Mouse (Mus musculus) intestine, embryonic 14.5 days (tissue): Measurements from ENCODE around the gene Prph2. TPM values are rescaled to one million over a fixed set of nuclear protein-coding genes. Genes with fewer than 3 reads are reported as not detected.

ENCODE experiments used
- ATAC-seq: fragments of 200-750 bp; cut with Nextera tagmentation; replicated peaks from 2 replicates; pipeline ENCODE4 v1.8.0; 2017; ENCODE audit warnings: low read depth, moderate number of reproducible peaks, moderate TSS enrichment, moderate library complexity; ENCODE audit not compliant: low FRiP score, low TSS enrichment
- DNase-seq: peaks from one replicate; pipeline ENCODE4 v3.0.0-alpha.2; 2018; ENCODE audit warnings: low spot score
- H3K27ac ChIP-seq: fragments of 300-500 bp; sonication (generic); 2 replicates; pipeline ENCODE4 v1.5.1; 2014; ENCODE audit warnings: low read depth, mild to moderate bottlenecking, control low read depth
- H3K27me3 ChIP-seq: fragments of 300-500 bp; sonication (generic); replicated peaks from 2 replicates; pipeline ENCODE4 v1.6.1; 2014; ENCODE audit warnings: low read length, control low read depth; ENCODE audit not compliant: control insufficient read depth, insufficient read depth
- H3K36me3 ChIP-seq: fragments of 300-500 bp; sonication (generic); 2 replicates; pipeline ENCODE4 v1.6.1; 2014; ENCODE audit warnings: low read length, control low read depth; ENCODE audit not compliant: control insufficient read depth, insufficient read depth
- H3K4me1 ChIP-seq: fragments of 300-500 bp; sonication (generic); replicated peaks from 2 replicates; pipeline ENCODE4 v1.6.1; 2014; ENCODE audit warnings: low read length, control low read depth, mixed read lengths; ENCODE audit not compliant: control insufficient read depth, insufficient read depth
- H3K4me2 ChIP-seq: fragments of 300-500 bp; sonication (generic); 2 replicates; pipeline ENCODE4 v1.6.1; 2014; ENCODE audit warnings: low read length
- H3K4me3 ChIP-seq: fragments of 300-500 bp; sonication (generic); 2 replicates; pipeline ENCODE4 v1.5.1; 2014; ENCODE audit warnings: low read depth, low read length, control low read depth, mixed read lengths
- H3K9ac ChIP-seq: fragments of 300-500 bp; sonication (generic); 2 replicates; pipeline ENCODE4 v1.6.1; 2014; ENCODE audit warnings: mild to moderate bottlenecking, low read length
- H3K9me3 ChIP-seq: fragments of 300-500 bp; sonication (generic); 2 replicates; pipeline ENCODE4 v1.6.1; 2016; ENCODE audit warnings: low read length, control low read depth; ENCODE audit not compliant: control insufficient read depth
- WGBS: fragments of 180-500 bp; shearing (Covaris S2); extraction: QIAGEN DNeasy Blood & Tissue Kit; methylation state at CpG from one replicate; pipeline ENCODE4 v1.1.7; 2014; 5-methylcytosine and 5-hydroxymethylcytosine counted together
- polyA plus RNA-seq: library from polyadenylated mRNA; unstranded; fragments of >200 nt; fragmentation: Nextera tagmentation; extraction: Ambion mirVana; gene quantifications from 2 replicates; pipeline ENCODE4 v1.2.1, GENCODE M21; 2014

Gene Prph2
- not detected in 2 replicates for polyA plus RNA-seq

DNA sequence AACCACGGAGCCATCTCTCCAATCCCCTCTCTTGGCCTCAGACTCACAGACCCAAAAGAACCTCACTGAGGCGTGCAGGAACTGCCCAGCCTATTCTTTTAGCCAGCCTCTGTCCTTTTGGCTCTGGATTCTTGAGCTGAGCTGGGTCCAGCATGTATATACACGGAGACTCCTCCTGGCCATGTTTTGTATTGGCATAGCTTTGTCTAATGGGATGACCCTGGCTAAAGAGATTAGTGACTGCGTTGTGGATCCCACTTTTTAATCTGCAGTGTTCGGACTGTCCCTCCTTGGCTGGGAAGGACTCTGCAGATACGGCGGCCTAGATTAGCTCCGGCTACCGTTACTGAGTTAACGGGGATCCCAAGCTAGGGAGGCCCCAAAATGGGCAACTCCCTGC, at the start of gene Prph2:
Gene Prph2 (plus strand): TSS at position 274 of the 400 bp plus-strand sequence.
- WGBS = 87% methylated on average over 10 of the region's 10 CpGs
- ATAC-seq = no peak
- H3K27me3 ChIP-seq = no peaks in the 10 kb centered on the region
- no peak for DNase-seq
- H3K36me3 ChIP-seq = no peaks in the 10 kb centered on the region
- H3K9me3 ChIP-seq = no peaks in the 10 kb centered on the region
- no peak within 1 kb of the TSS for H3K4me2 ChIP-seq
- H3K27ac ChIP-seq = no peak within 1 kb of the TSS
- H3K4me1 ChIP-seq = no peaks in the 10 kb centered on the region
- H3K4me3 ChIP-seq = no peak within 1 kb of the TSS
- no peak within 1 kb of the TSS for H3K9ac ChIP-seq

DNA sequence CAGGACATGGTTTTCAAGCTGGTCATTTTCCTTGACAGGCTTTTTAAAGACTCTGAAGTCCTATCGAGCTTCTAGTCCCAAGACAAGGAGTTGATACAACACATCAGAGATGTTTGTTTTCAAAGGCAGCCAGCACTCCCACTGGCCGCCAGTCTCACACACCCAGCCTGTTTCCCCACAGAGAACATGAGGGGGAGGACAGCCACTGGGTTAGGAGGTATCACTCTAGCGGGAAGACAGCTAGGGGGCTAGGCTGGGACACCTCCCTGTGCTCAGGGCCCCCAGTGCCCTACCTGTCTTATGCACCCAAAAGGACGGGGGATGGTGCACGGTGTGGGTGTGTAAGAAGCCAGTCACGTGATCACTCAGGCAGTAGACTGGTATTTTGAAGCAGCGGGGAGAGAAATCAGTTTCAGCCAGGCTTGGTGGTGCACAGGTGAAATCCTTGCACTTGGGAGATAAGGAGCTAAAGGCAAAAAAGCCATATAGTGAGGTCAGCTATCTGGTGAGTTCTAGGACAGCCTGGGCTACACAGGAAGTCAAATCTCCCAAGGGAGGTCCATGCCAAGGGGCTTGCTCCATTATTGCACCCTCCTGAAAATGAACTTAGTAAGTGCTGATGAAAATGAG, 45.6 kb upstream of the Prph2 start:
- H3K36me3 ChIP-seq = no peaks in the 10 kb centered on the region
- H3K27ac ChIP-seq = no peak overlapping the region
- H3K27me3 ChIP-seq = no peaks in the 10 kb centered on the region
- DNase-seq (no peak), ATAC-seq (no peak)
- no peaks in the 10 kb centered on the region for H3K4me1 ChIP-seq
- H3K4me3 ChIP-seq = no peak overlapping the region
- no peaks in the 10 kb centered on the region for H3K9me3 ChIP-seq
- H3K9ac ChIP-seq = no peak overlapping the region
- WGBS = 70% methylated on average over 7 of the region's 7 CpGs
- H3K4me2 ChIP-seq = no peak overlapping the region

DNA sequence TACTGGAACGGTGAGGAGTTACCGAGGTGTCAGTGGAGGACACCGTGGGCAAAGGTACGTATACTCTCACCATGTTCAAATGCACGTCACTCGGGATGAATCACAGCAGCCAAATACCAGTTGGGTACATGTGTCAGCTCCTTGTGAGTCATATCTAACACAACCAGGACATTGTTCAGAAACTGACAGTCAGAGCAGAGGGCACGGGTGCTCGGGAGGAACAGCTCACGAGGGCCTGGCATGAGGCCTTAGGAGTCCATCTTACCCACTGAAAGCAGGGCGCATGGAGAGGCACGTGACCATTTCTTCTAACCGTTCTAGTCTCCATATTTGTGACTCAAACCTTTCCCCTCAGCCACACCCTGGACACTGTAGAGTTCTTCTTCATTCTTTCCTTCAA, 43.4 kb upstream of the Prph2 start:
- H3K4me1 ChIP-seq = no peaks in the 10 kb centered on the region
- no peaks in the 10 kb centered on the region for H3K36me3 ChIP-seq
- DNase-seq (no peak), ATAC-seq (no peak)
- H3K4me2 ChIP-seq = no peak overlapping the region
- H3K4me3 ChIP-seq = no peak overlapping the region
- H3K27ac ChIP-seq = no peak overlapping the region
- no peaks in the 10 kb centered on the region for H3K9me3 ChIP-seq
- 86% methylated on average over 12 of the region's 12 CpGs for WGBS
- no peak overlapping the region for H3K9ac ChIP-seq
- no peaks in the 10 kb centered on the region for H3K27me3 ChIP-seq

DNA sequence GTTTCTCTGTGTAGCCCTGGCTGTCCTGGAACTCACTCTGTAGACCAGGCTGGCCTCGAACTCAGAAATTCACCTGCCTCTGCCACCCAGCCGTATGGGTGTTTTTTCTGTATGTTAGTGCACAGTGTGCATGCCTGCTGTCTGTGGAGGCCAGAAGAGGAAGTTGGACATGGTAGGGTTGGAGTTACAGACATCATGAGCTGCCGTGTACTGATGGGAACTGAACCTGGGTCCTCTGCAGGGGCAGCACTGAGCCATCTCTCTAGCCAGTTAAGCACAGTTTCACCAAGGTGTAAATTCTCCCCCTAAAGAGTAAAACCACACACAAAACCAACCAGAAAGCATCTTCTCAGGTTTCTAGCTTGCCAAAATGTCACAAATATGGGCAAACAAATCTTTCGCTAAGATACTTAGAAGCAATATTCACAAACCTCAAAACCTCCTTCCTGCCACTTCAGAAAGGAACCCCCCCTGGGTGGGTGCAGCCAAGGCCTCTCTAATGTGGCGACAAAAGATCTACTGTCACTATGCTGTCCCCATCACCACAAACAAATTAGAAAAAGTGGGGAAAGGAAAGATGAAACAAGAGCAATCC, 40.0 kb upstream of the Prph2 start:
- no peak overlapping the region for H3K4me3 ChIP-seq
- no peak overlapping the region for H3K9ac ChIP-seq
- H3K4me1 ChIP-seq = peaks cover 11% of the 10 kb centered on the region
- H3K9me3 ChIP-seq = no peaks in the 10 kb centered on the region
- no peak overlapping the region for H3K27ac ChIP-seq
- no peak for ATAC-seq
- no peak for DNase-seq
- H3K36me3 ChIP-seq = no peaks in the 10 kb centered on the region
- no peak overlapping the region for H3K4me2 ChIP-seq
- 95% methylated on average over 5 of the region's 5 CpGs for WGBS
- H3K27me3 ChIP-seq = no peaks in the 10 kb centered on the region

DNA sequence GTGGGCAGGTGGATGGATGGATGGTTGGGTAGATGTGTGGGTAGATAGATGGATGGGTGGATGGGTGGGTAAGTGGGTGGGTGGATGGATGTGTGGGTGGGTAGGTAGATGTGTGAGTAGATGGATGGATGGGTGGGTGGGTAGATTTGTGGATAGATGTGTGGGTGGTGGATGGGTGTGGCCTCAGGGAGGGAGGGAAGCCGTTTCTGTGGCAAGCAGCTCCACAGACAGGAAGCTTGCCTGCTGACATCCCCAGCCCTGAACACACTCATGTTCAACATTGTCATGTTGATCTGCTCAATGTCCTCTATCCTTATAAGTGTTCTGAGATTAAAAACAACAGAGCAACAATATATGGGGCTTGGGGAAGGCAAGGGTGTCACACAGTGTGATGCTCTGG, 39.3 kb upstream of the Prph2 start:
- DNase-seq = no peak
- Histone ChIP-seq H3K4me1 (peaks cover 11% of the 10 kb centered on the region), H3K9me3 (no peaks in the 10 kb centered on the region), H3K27ac (no peak overlapping the region), H3K4me3 (no peak overlapping the region), H3K27me3 (no peaks in the 10 kb centered on the region), H3K4me2 (no peak overlapping the region), H3K36me3 (no peaks in the 10 kb centered on the region), H3K9ac (no peak overlapping the region)
- WGBS = 20% methylated on average over 1 of the region's 1 CpGs
- no peak for ATAC-seq

DNA sequence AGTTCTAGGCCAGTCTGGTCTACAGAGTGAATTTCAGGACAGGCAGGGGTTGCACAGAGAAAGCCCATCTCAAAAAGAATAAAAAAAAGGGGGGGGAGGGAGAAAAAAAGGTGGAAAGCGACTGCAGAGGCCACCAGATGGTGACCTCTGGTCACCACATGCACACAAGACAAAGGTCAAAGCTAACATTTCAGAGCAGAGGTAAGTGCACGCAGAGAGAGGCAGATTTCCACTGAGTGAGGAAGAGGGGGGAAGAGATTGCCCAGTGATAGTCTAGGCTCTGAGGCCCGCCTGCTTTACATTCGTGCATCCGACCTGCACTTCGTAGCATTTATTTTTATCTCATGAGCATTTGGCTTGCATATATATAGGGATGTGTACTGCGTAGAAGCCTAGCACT, 37.5 kb upstream of the Prph2 start:
- WGBS = 80% methylated on average over 7 of the region's 7 CpGs

DNA sequence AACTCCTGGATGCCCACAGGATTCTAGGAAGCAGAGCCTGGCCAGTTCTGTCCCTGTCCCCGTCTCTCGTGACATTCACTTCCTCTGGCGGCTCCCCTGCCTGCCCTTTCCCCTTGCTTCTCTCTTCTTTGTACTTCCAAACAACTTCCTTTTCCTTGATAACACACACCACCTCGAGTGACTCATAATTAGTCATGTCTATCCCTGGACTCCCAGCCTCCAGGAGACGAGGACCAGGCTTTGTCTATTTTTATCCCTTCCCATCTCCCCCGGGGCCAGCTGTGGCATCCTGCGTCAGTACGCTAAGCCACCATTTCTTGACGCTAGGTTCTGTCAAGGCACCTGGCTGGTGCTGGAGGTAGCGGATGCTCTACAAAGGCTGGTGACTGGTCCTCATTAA, 36.1 kb upstream of the Prph2 start:
- H3K4me2 ChIP-seq = no peak overlapping the region

More for the DNA sequence above, 37.5 kb upstream of the Prph2 start:
- no peak overlapping the region for H3K27ac ChIP-seq
- H3K4me3 ChIP-seq = no peak overlapping the region
- H3K27me3 ChIP-seq = no peaks in the 10 kb centered on the region
- no peak overlapping the region for H3K4me2 ChIP-seq
- H3K9me3 ChIP-seq = no peaks in the 10 kb centered on the region
- no peak overlapping the region for H3K9ac ChIP-seq
- H3K4me1 ChIP-seq = peaks cover 11% of the 10 kb centered on the region
- H3K36me3 ChIP-seq = no peaks in the 10 kb centered on the region
- DNase-seq (no peak), ATAC-seq (no peak)

DNA sequence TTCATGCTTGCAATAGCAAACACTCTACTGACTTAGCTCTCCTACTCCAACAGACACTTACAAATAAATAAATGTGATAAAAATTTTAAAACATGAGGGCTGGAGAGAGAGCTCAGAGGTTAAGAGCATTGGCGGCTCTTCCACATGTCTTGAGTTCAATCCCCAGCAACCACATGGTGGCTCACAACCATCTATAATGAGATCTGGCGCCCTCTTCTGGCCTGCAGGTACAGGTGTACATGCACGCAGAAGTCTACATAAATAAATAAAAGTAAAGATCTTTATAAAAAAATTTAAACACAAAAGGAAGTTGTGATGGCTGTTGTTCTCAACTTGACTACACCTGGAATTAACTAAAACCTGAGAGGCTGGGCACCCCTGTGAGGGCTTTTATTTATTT, 34.6 kb upstream of the Prph2 start:
- peaks cover 14% of the 10 kb centered on the region for H3K4me1 ChIP-seq
- no peaks in the 10 kb centered on the region for H3K9me3 ChIP-seq
- no peak overlapping the region for H3K9ac ChIP-seq
- H3K27me3 ChIP-seq = no peaks in the 10 kb centered on the region
- no peaks in the 10 kb centered on the region for H3K36me3 ChIP-seq
- DNase-seq (no peak), ATAC-seq (no peak)
- no peak overlapping the region for H3K27ac ChIP-seq
- no peak overlapping the region for H3K4me2 ChIP-seq
- 80% methylated on average over 3 of the region's 3 CpGs for WGBS
- H3K4me3 ChIP-seq = no peak overlapping the region

More for the DNA sequence above, 36.1 kb upstream of the Prph2 start:
- Histone ChIP-seq H3K4me3 (no peak overlapping the region), H3K27ac (0 out of 2 replicates have a peak overlapping the region, but pooled peaks have one; percentile 22), H3K9ac (no peak overlapping the region), H3K4me1 (peaks cover 11% of the 10 kb centered on the region), H3K27me3 (no peaks in the 10 kb centered on the region), H3K36me3 (no peaks in the 10 kb centered on the region), H3K9me3 (no peaks in the 10 kb centered on the region)
- ATAC-seq (peak; percentile 43), DNase-seq (peak; percentile 59)
- 16% methylated on average over 10 of the region's 10 CpGs for WGBS
